Mouse (Mus musculus) E14TG2a.4 (cell line): ENCODE measurements around the gene Spata9.

ENCODE experiments used
- H3K27me3 ChIP-seq: 2 replicates; pipeline ENCODE4 v1.6.1; 2014; ENCODE audit warnings: low read length, control low read depth; ENCODE audit not compliant: insufficient read depth
- H3K36me3 ChIP-seq: 2 replicates; pipeline ENCODE4 v1.6.1; 2014; ENCODE audit warnings: low read length, control low read depth; ENCODE audit not compliant: insufficient read depth
- H3K4me1 ChIP-seq: replicated peaks from 2 replicates; pipeline ENCODE4 v1.6.1; 2014; ENCODE audit warnings: low read depth, low read length, control low read depth
- H3K4me3 ChIP-seq: replicated peaks from 2 replicates; pipeline ENCODE4 v1.5.1; 2014; ENCODE audit warnings: mild to moderate bottlenecking, low read length
- H3K9me3 ChIP-seq: 2 replicates; pipeline ENCODE4 v1.6.1; 2014; ENCODE audit warnings: low read length, control low read depth
- CTCF ChIP-seq: conservative IDR thresholded peaks from 2 replicates; pipeline ENCODE4 v1.5.1; 2014; ENCODE audit warnings: low read length
- NANOG ChIP-seq: IDR thresholded peaks from 2 replicates; pipeline ENCODE4 v1.6.1; 2014; ENCODE audit warnings: borderline replicate concordance, low read length, mixed read lengths
- POU5F1 ChIP-seq: IDR thresholded peaks from 2 replicates; pipeline ENCODE4 v1.6.1; 2014; ENCODE audit warnings: low read length, borderline replicate concordance

Spata9 gene

DNA sequence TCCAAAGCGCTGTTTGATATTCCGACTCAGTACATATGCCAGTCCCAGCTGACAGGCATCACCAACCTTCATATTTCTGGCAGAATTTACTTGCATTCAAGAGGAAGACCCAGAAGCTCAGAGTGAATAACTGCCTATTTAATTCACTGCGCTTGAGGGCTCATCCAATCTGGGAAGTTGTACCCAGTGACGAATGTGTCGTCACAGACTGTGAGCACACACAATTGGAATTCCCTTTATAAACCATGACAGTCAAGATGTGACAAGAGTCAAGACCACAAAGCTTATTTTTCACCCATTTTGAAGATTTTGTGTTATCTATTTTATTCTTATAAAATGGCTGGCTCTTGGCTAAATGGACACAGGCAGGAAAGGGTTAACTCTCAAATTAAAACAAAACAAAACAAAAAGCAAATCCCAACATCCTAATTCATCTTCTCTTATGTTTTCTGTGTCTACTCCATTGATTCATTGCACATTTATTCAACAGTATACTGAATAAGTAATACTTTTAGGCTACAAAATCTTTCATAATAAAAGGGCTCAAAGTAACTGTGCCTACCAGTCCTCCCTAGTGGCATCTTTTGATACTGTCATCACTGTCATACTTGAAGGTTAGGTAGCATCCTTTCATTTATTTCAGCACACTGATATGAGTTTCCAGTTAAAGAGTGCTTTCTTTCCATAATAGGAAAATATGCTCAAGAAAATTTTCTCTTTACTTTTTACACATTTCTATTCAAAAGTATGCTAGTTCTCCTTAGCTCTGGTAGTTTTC is 25.2 kb upstream of the Spata9 start:
- H3K27me3 ChIP-seq: peaks cover 9% of the 10 kb centered on the region
- TF ChIP-seq CTCF (no peak), NANOG (no peak), POU5F1 (no peak)
- H3K9me3 ChIP-seq: no peaks in the 10 kb centered on the region
- H3K36me3 ChIP-seq: no peaks in the 10 kb centered on the region
- H3K4me3 ChIP-seq: no peak overlapping the region
- peaks cover 6% of the 10 kb centered on the region for H3K4me1 ChIP-seq

DNA sequence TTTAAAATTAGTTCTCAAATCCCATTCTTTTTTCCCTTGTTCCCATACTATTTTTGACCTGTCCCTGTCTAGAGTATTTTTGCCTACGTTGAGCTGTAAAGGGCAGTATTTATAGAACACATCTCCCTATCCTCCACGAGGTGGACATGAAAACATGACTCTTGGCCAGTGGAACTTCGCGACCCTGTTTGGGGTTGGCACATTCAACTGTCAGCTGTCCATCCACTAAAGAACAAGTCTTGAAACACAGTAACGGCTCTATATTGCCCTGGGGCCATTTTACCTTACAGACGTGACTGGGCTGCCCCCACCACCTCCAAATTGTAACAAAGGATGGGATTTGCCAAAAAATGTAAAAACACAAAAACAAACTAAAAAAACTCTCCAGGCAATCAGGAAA is 24.2 kb upstream of the Spata9 start:
- H3K4me3 ChIP-seq: peak overlapping the region; percentile 90
- no peaks in the 10 kb centered on the region for H3K9me3 ChIP-seq
- peaks cover 9% of the 10 kb centered on the region for H3K27me3 ChIP-seq
- TF ChIP-seq POU5F1: no peak
- no peak for TF ChIP-seq NANOG
- no peak for TF ChIP-seq CTCF
- H3K36me3 ChIP-seq: no peaks in the 10 kb centered on the region
- peaks cover 6% of the 10 kb centered on the region for H3K4me1 ChIP-seq

- Histone ChIP-seq H3K4me3 (peak within 1 kb of the TSS; percentile 90), H3K4me1 (peaks cover 6% of the 10 kb centered on the region), H3K36me3 (no peaks in the 10 kb centered on the region), H3K27me3 (peaks cover 11% of the 10 kb centered on the region), H3K9me3 (no peaks in the 10 kb centered on the region)
- no peak for TF ChIP-seq NANOG
- no peak for TF ChIP-seq CTCF
- TF ChIP-seq POU5F1: no peak
Measured at GRCm38 (mm10) chr13:75943189-75944043, 23.5 kb upstream of the Spata9 start, which contains the start of gene Rhobtb3. Gene Rhobtb3 (minus strand): TSS chr13:75943925.

DNA sequence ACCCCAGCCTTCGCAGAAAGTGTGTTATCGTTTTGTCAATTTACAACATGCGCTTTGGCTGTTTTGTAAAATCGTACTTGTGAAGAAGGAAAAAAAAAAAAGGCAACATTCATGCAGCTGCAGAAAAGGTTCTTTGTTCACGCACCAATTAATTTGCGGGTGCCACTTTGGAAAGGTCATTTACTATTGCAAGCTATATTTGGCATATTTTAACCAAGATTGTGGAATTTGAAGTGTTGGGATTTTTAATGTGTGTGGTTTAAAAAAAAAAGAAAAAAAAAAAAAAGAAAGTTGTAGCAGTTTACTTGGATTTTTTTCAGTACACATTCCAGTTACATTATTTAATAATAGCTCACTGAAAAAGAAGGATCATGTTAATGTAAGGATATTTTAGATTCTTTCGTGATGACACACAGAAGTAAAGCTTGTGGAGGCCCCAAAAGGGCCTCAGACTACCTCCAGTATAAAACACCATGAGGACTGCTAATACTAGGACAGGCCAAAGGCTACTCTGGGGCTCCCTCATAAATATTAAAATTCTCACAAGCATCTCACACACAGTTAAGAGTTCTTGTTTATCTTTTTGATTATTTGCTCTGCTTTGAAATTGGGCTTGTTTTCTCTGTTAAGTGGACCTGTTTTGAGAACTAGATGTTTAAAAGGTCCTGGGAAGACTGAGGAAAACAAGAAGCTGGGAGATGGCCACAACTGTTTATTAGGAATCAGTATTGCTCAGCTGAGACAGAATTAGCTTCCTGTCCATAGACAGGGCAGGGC is 22.7 kb upstream of the Spata9 start:
- peaks cover 11% of the 10 kb centered on the region for H3K27me3 ChIP-seq
- no peaks in the 10 kb centered on the region for H3K9me3 ChIP-seq
- no peak for TF ChIP-seq CTCF
- TF ChIP-seq NANOG: no peak
- H3K36me3 ChIP-seq: no peaks in the 10 kb centered on the region
- H3K4me3 ChIP-seq: peak overlapping the region; percentile 90
- peaks cover 6% of the 10 kb centered on the region for H3K4me1 ChIP-seq

- no peaks in the 10 kb centered on the region for H3K36me3 ChIP-seq
- H3K27me3 ChIP-seq: 0 out of 2 replicates have a peak, but pooled peaks cover 2% of the 10 kb centered on the region
- no peaks in the 10 kb centered on the region for H3K9me3 ChIP-seq
- H3K4me1 ChIP-seq: no peaks in the 10 kb centered on the region
- no peak overlapping the region for H3K4me3 ChIP-seq
- no peak for TF ChIP-seq CTCF
- TF ChIP-seq NANOG: no peak
- no peak for TF ChIP-seq POU5F1
Measured at GRCm38 (mm10) chr13:75950295-75950694, 16.7 kb upstream of the Spata9 start.

DNA sequence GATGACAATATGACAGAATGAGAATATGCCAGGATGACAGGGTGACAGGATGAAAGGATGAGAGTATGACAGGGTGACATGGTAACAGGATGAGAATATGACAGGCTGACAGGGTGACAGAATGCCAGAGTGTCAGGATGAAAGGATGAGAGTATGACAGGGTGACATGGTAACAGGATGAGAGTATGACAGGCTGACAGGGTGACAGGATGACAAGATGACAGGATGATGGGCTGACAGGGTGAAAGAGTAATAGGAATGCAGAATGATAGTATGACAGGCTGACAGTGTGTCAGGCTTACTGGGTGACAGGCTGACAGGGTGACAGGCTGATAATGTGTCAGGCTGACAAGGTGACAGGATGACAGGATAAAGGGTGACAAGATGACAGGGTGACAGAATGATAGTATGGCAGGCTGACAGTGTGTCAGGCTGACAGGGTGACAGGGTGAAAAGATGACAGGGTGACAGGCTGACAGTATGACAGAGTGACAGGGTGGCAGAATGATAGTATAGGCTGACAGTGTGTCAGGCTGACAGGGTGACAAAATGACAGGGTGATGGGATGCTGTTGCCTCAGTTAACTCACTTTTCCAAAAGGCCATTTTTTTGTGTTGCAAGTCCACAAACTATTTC is 11.5 kb upstream of the Spata9 start:
- Histone ChIP-seq H3K36me3 (no peaks in the 10 kb centered on the region), H3K27me3 (no peaks in the 10 kb centered on the region), H3K9me3 (no peaks in the 10 kb centered on the region), H3K4me1 (no peaks in the 10 kb centered on the region), H3K4me3 (no peak overlapping the region)
- TF ChIP-seq CTCF (no peak), NANOG (no peak), POU5F1 (no peak)

GRCm38 (mm10) chr13:75974481-75974880 is 7.5 kb downstream of the Spata9 start:
- Histone ChIP-seq H3K27me3 (no peaks in the 10 kb centered on the region), H3K9me3 (no peaks in the 10 kb centered on the region), H3K4me1 (no peaks in the 10 kb centered on the region), H3K4me3 (no peak overlapping the region), H3K36me3 (no peaks in the 10 kb centered on the region)
- no peak for TF ChIP-seq CTCF
- TF ChIP-seq POU5F1: no peak
- no peak for TF ChIP-seq NANOG

DNA sequence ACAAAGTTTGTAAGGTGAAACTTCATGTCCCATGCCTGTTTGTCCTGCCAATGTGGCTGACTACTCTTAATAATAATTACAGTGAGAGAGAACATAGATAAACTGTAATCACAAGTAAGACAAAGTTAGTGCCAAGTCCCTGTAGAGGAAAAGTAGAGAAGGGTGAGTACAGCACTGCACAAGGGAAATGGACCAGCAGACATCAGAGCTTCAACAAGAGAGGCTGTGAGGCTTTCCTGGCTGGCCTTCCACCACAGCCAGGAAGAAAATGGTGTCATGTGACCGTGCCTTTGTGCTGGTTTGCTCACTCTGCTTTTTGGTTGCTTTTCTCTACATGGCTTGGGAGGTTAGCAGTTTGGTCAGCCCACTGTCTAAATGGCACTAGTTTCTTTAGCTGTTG is 8.7 kb downstream of the Spata9 start:
- H3K9me3 ChIP-seq: no peaks in the 10 kb centered on the region
- H3K36me3 ChIP-seq: no peaks in the 10 kb centered on the region
- no peaks in the 10 kb centered on the region for H3K4me1 ChIP-seq
- no peak for TF ChIP-seq CTCF
- TF ChIP-seq POU5F1: no peak
- TF ChIP-seq NANOG: no peak
- H3K27me3 ChIP-seq: no peaks in the 10 kb centered on the region
- H3K4me3 ChIP-seq: no peak overlapping the region
